Mouse (Mus musculus) megakaryocyte, embryonic 14.5 days (primary cell): ENCODE measurements around the gene Mlxip.

Experiments
- FLI1 ChIP-seq: IDR thresholded peaks from 2 replicates; pipeline ENCODE4 v1.6.1; 2012; ENCODE audit warnings: low read length, inconsistent platforms, mixed read lengths
- GATA1 ChIP-seq: IDR thresholded peaks from 3 replicates; pipeline ENCODE4 v1.6.1; 2012; ENCODE audit warnings: mixed read lengths, low read length, inconsistent platforms, borderline replicate concordance

- TF ChIP-seq GATA1 (no peak), FLI1 (no peak)
Measured at GRCm38 (mm10) chr5:123427556-123427955, 33.0 kb downstream of the Mlxip start.
